Mouse (Mus musculus): ENCODE measurements at regions not wholly inside any gene's neighbourhood (a gene's known extent, or its start where the extent isn't known, plus 50 kb on each side); places are given as distances from the start of the nearest gene placed in this dataset.

DNA sequence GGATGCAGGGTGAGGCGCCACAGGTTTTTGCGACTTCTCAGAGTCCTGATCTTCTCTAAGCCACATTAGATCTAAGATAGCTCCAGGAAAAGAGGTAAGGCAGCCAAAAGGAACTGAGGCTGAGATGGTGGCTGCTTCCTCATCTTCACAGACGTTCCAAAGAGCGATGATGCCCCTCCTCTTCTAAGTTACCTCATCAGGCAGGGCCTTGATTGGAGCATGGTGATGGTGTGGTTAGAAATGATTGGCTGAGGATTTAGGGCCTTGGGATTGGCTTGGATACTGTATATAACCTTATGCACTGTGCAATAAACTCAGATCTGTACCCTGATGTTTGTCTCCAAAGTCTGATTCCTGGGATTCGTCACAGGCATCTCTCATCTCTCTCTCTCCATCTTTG is 2177.9 kb downstream of the 4930444P10Rik start:
- H3K27ac ChIP-seq (ENCODE audit: insufficient read depth, low read depth, low read length), result no peak overlapping the region
- H3K27me3 ChIP-seq (replicated peaks; ENCODE audit: control insufficient read depth, insufficient read depth, low read length), result no peaks in the 10 kb centered on the region
- H3K4me3 ChIP-seq (ENCODE audit: insufficient read depth, low read depth, low read length), result no peak overlapping the region
- WGBS, result 86% methylated on average over 5 of the region's 5 CpGs
- no peak for DNase-seq
- no peaks in the 10 kb centered on the region for H3K36me3 ChIP-seq (ENCODE audit: control insufficient read depth, insufficient read depth, low read length)
- TF ChIP-seq POLR2A (IDR thresholded peaks at IDR 0.05; ENCODE audit: low read depth, low read length), result no peak
- TF ChIP-seq CTCF (conservative IDR thresholded peaks at IDR 0.05; ENCODE audit: insufficient read depth, insufficient read length, low read depth, low read length), result no peak
- H3K4me1 ChIP-seq (ENCODE audit: control insufficient read depth, insufficient read depth, low read length), result no peaks in the 10 kb centered on the region

DNA sequence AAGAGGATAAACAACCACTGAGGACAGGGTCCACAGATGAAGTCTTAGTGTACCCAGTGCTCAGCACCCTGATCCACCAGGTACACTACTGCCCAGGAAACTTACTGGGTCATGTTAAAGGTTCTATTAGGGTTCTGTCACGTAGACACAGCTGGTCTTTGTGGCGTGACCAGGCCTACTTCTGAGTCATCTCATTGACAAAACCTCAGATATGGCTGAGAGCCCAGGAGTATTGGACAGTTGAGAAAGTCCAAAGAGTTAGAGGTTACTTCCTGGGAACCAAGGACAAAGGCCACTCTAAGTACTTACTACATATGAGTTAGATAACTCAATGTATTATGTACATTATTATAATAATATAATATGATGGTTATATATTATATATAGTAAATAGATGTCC is 2214.0 kb downstream of the 4930444P10Rik start:
- H3K27ac ChIP-seq (ENCODE audit: insufficient read depth, low read depth, low read length), result no peak overlapping the region
- DNase-seq, result no peak
- 73% methylated on average over 2 of the region's 2 CpGs for WGBS
- no peaks in the 10 kb centered on the region for H3K36me3 ChIP-seq (ENCODE audit: control insufficient read depth, insufficient read depth, low read length)
- H3K27me3 ChIP-seq (replicated peaks; ENCODE audit: control insufficient read depth, insufficient read depth, low read length), result no peaks in the 10 kb centered on the region
- no peak for TF ChIP-seq POLR2A (IDR thresholded peaks at IDR 0.05; ENCODE audit: low read depth, low read length)
- no peak for TF ChIP-seq CTCF (conservative IDR thresholded peaks at IDR 0.05; ENCODE audit: insufficient read depth, insufficient read length, low read depth, low read length)
- no peak overlapping the region for H3K4me3 ChIP-seq (ENCODE audit: insufficient read depth, low read depth, low read length)
- H3K4me1 ChIP-seq (ENCODE audit: control insufficient read depth, insufficient read depth, low read length), result no peaks in the 10 kb centered on the region

DNA sequence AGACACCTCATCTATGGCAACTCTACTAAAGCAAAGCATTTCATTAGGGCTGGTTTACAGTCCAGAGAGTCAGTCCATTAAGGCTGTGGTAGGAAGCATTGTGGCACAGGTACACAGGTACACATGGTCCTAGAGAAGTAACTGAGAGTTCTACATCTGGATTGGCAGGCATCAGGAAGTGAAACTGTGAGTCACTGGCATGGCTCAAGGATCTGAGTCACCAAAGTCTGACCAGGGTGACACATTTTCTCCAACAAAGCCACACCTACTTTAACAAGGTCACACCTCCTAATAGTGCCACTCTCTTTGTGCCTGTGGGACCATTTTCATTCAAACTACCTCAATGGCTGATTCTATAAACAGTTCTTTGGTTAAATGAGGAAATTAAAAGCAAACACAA is 2219.2 kb downstream of the 4930444P10Rik start:
- Histone ChIP-seq H3K27me3 (replicated peaks; ENCODE audit: control insufficient read depth, insufficient read depth, low read length) (no peaks in the 10 kb centered on the region), H3K27ac (ENCODE audit: insufficient read depth, low read depth, low read length) (no peak overlapping the region), H3K36me3 (ENCODE audit: control insufficient read depth, insufficient read depth, low read length) (no peaks in the 10 kb centered on the region), H3K4me1 (ENCODE audit: control insufficient read depth, insufficient read depth, low read length) (no peaks in the 10 kb centered on the region), H3K4me3 (ENCODE audit: insufficient read depth, low read depth, low read length) (no peak overlapping the region)
- DNase-seq, result no peak
- no peak for TF ChIP-seq POLR2A (IDR thresholded peaks at IDR 0.05; ENCODE audit: low read depth, low read length)
- TF ChIP-seq CTCF (conservative IDR thresholded peaks at IDR 0.05; ENCODE audit: insufficient read depth, insufficient read length, low read depth, low read length), result no peak

DNA sequence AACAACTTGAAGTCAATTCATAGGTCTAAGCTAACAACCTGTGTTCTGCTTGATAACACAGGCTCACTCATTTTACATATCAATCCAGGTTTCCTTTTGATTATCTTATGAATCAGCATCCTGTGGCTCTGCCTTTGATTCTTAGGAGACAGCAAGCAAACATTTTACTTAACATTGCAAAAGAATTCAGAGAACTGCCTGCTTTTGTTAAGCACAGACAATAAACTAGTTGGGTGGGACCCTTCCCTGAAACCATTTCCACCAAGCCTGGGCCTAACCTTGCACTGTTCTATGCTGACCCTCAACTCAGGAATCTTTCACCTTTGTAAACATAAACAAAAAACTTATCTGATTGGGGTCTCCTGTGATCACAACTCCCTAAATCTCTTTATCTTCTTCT is 2220.6 kb downstream of the 4930444P10Rik start:
- H3K27ac ChIP-seq (ENCODE audit: insufficient read depth, low read depth, low read length), result no peak overlapping the region
- H3K27me3 ChIP-seq (replicated peaks; ENCODE audit: control insufficient read depth, insufficient read depth, low read length), result no peaks in the 10 kb centered on the region
- H3K4me3 ChIP-seq (ENCODE audit: insufficient read depth, low read depth, low read length), result no peak overlapping the region
- no peak for DNase-seq
- TF ChIP-seq CTCF (conservative IDR thresholded peaks at IDR 0.05; ENCODE audit: insufficient read depth, insufficient read length, low read depth, low read length), result no peak
- TF ChIP-seq POLR2A (IDR thresholded peaks at IDR 0.05; ENCODE audit: low read depth, low read length), result no peak
- H3K4me1 ChIP-seq (ENCODE audit: control insufficient read depth, insufficient read depth, low read length), result no peaks in the 10 kb centered on the region
- H3K36me3 ChIP-seq (ENCODE audit: control insufficient read depth, insufficient read depth, low read length), result no peaks in the 10 kb centered on the region

DNA sequence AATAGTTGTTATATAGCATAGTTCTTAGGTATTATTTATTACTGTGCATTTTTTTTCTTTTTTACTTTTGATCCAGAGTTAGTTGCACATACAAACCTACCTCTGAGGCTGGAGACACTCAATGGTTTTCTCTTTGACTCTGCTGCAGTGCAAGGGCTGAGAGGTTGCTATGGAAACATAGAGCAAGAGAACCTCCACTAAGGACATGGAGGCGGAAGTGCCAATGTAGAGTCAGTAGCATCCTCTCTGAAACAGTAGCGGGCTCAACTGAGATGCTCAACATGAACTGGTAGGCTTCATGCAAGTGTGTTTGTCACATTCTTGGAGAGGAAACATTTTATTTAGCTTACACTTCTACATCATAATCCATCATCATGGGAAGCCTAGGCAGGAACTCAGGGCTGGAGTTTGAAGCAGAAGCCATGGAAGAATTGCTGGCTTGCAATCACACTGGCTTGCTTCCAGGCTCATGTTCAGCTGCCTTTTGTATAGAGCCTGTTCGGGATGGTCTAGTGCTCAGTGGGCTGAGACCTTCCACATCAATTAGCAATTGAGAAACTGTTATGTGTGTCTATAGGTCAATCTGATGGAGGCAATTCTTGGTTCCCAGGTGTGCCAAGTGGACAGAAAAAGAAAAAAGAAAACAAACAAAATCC is 2222.4 kb downstream of the 4930444P10Rik start:
- no peaks in the 10 kb centered on the region for H3K36me3 ChIP-seq (ENCODE audit: control insufficient read depth, insufficient read depth, low read length)
- H3K4me3 ChIP-seq (ENCODE audit: insufficient read depth, low read depth, low read length), result no peak overlapping the region
- no peaks in the 10 kb centered on the region for H3K27me3 ChIP-seq (replicated peaks; ENCODE audit: control insufficient read depth, insufficient read depth, low read length)
- no peak overlapping the region for H3K27ac ChIP-seq (ENCODE audit: insufficient read depth, low read depth, low read length)
- H3K4me1 ChIP-seq (ENCODE audit: control insufficient read depth, insufficient read depth, low read length), result no peaks in the 10 kb centered on the region
- no peak for DNase-seq
- 70% methylated on average over 3 of the region's 3 CpGs for WGBS
- TF ChIP-seq POLR2A (IDR thresholded peaks at IDR 0.05; ENCODE audit: low read depth, low read length), result no peak

DNA sequence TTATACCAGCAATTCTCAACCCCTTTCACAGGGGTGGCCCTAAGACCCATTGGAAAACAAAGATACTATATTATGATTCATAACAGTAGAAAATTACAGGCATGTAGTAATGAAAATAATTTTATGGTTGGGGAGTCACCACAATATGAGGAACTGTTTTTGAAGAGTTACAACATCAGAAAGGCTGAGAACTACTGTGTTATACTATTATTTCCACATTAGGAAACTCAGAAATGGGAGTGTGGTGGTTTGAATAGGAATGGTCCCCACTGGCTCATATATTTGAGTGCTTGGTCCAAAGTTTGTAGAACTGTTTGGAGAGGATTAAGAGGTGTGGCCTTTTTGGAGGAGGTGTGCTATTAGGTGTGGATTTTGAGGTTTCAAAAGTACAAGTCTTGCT is 2227.4 kb downstream of the 4930444P10Rik start:
- Histone ChIP-seq H3K4me3 (ENCODE audit: insufficient read depth, low read depth, low read length) (no peak overlapping the region), H3K4me1 (ENCODE audit: control insufficient read depth, insufficient read depth, low read length) (no peaks in the 10 kb centered on the region), H3K27ac (ENCODE audit: insufficient read depth, low read depth, low read length) (no peak overlapping the region), H3K27me3 (replicated peaks; ENCODE audit: control insufficient read depth, insufficient read depth, low read length) (no peaks in the 10 kb centered on the region; the same call in 1 of the 2 replicates), H3K36me3 (ENCODE audit: control insufficient read depth, insufficient read depth, low read length) (no peaks in the 10 kb centered on the region)
- DNase-seq, result no peak
- no peak for TF ChIP-seq POLR2A (IDR thresholded peaks at IDR 0.05; ENCODE audit: low read depth, low read length)
- TF ChIP-seq CTCF (conservative IDR thresholded peaks at IDR 0.05; ENCODE audit: insufficient read depth, insufficient read length, low read depth, low read length), result no peak

DNA sequence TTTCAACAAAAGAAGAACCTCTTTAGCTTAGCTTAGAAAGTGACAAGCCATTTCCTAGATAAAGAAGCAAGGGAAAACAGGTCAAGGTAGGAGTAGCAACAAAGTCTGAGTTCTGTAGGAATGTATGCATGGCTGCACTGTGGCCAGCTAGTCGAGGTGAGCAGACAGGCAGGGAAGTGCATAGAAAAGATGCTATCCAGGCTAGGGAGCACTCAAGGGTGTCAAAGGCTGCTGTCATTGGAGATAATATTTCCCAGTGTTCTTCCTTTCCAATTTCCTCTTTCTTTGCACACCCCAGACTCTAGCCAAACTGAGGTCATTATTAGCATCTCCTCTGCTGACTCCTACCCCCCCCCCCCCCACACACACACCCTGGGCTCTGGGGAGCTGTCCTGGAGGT is 2229.4 kb downstream of the 4930444P10Rik start:
- DNase-seq, result no peak
- whole genome bisulfite sequencing, result 18% methylated on average over 1 of the region's 1 CpGs
- Histone ChIP-seq H3K27me3 (replicated peaks; ENCODE audit: control insufficient read depth, insufficient read depth, low read length) (no peaks in the 10 kb centered on the region; the same call in 1 of the 2 replicates), H3K4me1 (ENCODE audit: control insufficient read depth, insufficient read depth, low read length) (no peaks in the 10 kb centered on the region), H3K36me3 (ENCODE audit: control insufficient read depth, insufficient read depth, low read length) (no peaks in the 10 kb centered on the region), H3K4me3 (ENCODE audit: insufficient read depth, low read depth, low read length) (no peak overlapping the region), H3K27ac (ENCODE audit: insufficient read depth, low read depth, low read length) (no peak overlapping the region)
- no peak for TF ChIP-seq POLR2A (IDR thresholded peaks at IDR 0.05; ENCODE audit: low read depth, low read length)
- TF ChIP-seq CTCF (conservative IDR thresholded peaks at IDR 0.05; ENCODE audit: insufficient read depth, insufficient read length, low read depth, low read length), result no peak

Data from kidney, adult 2 months (tissue).